Mouse (Mus musculus): ENCODE measurements around the gene Prr15.

The Prr15 gene

GRCm38 (mm10) chr6:54325246-54325885, at the start of gene Prr15:
Prr15 (plus strand) TSS chr6:54325835.
- no peak for DNase-seq (ENCODE audit: extremely low spot score)

- DNase-seq (ENCODE audit: extremely low spot score), result no peak
Observed at GRCm38 (mm10) chr6:54277234-54277633, 48.4 kb upstream of the Prr15 start.

GRCm38 (mm10) chr6:54277828-54278227, 47.8 kb upstream of the Prr15 start:
- no peak for DNase-seq (ENCODE audit: extremely low spot score)

GRCm38 (mm10) chr6:54278613-54279012, 47.0 kb upstream of the Prr15 start:
- DNase-seq (ENCODE audit: extremely low spot score), result no peak

GRCm38 (mm10) chr6:54279391-54279790, 46.2 kb upstream of the Prr15 start:
- no peak for DNase-seq (ENCODE audit: extremely low spot score)

- no peak for DNase-seq (ENCODE audit: extremely low spot score)
Observed at GRCm38 (mm10) chr6:54280248-54280647, 45.4 kb upstream of the Prr15 start.

- DNase-seq (ENCODE audit: extremely low spot score), result no peak
Observed at GRCm38 (mm10) chr6:54283299-54283698, 42.3 kb upstream of the Prr15 start.

GRCm38 (mm10) chr6:54284167-54284711, 41.4 kb upstream of the Prr15 start:
- no peak for DNase-seq (ENCODE audit: extremely low spot score)

- DNase-seq (ENCODE audit: extremely low spot score), result no peak
Observed at GRCm38 (mm10) chr6:54286813-54287212, 38.8 kb upstream of the Prr15 start.

- DNase-seq (ENCODE audit: extremely low spot score), result no peak
Observed at GRCm38 (mm10) chr6:54289774-54290500, 35.7 kb upstream of the Prr15 start.

GRCm38 (mm10) chr6:54297231-54297630, 28.4 kb upstream of the Prr15 start:
- no peak for DNase-seq (ENCODE audit: extremely low spot score)

GRCm38 (mm10) chr6:54299417-54299816, 26.2 kb upstream of the Prr15 start:
- no peak for DNase-seq (ENCODE audit: extremely low spot score)

GRCm38 (mm10) chr6:54305777-54306176, 19.9 kb upstream of the Prr15 start:
- no peak for DNase-seq (ENCODE audit: extremely low spot score)

- DNase-seq (ENCODE audit: extremely low spot score), result no peak
Observed at GRCm38 (mm10) chr6:54313071-54313470, 12.6 kb upstream of the Prr15 start.

GRCm38 (mm10) chr6:54318618-54319017, 7.0 kb upstream of the Prr15 start:
- DNase-seq (ENCODE audit: extremely low spot score), result no peak

GRCm38 (mm10) chr6:54319198-54319597, 6.4 kb upstream of the Prr15 start:
- DNase-seq (ENCODE audit: extremely low spot score), result no peak

GRCm38 (mm10) chr6:54320236-54320635, 5.4 kb upstream of the Prr15 start:
- DNase-seq (ENCODE audit: extremely low spot score), result no peak

- peak; percentile 61 for DNase-seq (ENCODE audit: extremely low spot score)
Observed at GRCm38 (mm10) chr6:54326671-54327625, 1.3 kb downstream of the Prr15 start.

GRCm38 (mm10) chr6:54327626-54328003, 2.0 kb downstream of the Prr15 start:
- peak; percentile 38 for DNase-seq (ENCODE audit: extremely low spot score)

GRCm38 (mm10) chr6:54328783-54329182, 3.1 kb downstream of the Prr15 start:
- DNase-seq (ENCODE audit: extremely low spot score), result no peak

GRCm38 (mm10) chr6:54329598-54329997, 4.0 kb downstream of the Prr15 start:
- DNase-seq (ENCODE audit: extremely low spot score), result no peak

- no peak for DNase-seq (ENCODE audit: extremely low spot score)
Observed at GRCm38 (mm10) chr6:54330166-54330565, 4.5 kb downstream of the Prr15 start.
